Mouse (Mus musculus): ENCODE results near the gene Zfp574.
A peak's percentile ranks its signal among the peaks of the same experiment; 100 is the strongest.

- no peak for TF ChIP-seq POLR2A (IDR thresholded peaks at IDR 0.05; ENCODE audit: low read depth, low read length)
- peak; percentile 24; the same call in 1 of the 2 replicates for TF ChIP-seq CTCF (IDR thresholded peaks at IDR 0.05; ENCODE audit: extremely low read depth, insufficient read depth, insufficient read length, insufficient replicate concordance)
Measured at GRCm38 (mm10) chr7:25086656-25087055, 14.3 kb downstream of the Zfp574 start.
